Mouse (Mus musculus) midbrain, embryonic 14.5 days (tissue): ENCODE measurements around the gene B4gat1. TPM values are rescaled to one million over a fixed set of nuclear protein-coding genes. Genes with fewer than 3 reads are reported as not detected.

Experiments
- ATAC-seq: fragments of 200-750 bp; cut with Nextera tagmentation; 2 replicates; pipeline ENCODE4 v1.8.0; 2017; ENCODE audit warnings: moderate number of reproducible peaks, moderate library complexity; ENCODE audit not compliant: low FRiP score, low TSS enrichment
- DNase-seq: peaks from one replicate; pipeline ENCODE4 v3.0.0-alpha.2; 2015
- H3K27ac ChIP-seq: fragments of 300-500 bp; sonication (generic); replicated peaks from 2 replicates; pipeline ENCODE4 v1.5.1; 2014; ENCODE audit warnings: mild to moderate bottlenecking, low read depth, low read length, moderate library complexity
- H3K27me3 ChIP-seq: fragments of 300-500 bp; sonication (generic); 2 replicates; pipeline ENCODE4 v1.6.1; 2014; ENCODE audit warnings: low read length, control low read depth, mixed read lengths; ENCODE audit not compliant: control insufficient read depth, insufficient read depth
- H3K36me3 ChIP-seq: fragments of 300-500 bp; sonication (generic); 2 replicates; pipeline ENCODE4 v1.6.1; 2014; ENCODE audit warnings: low read length, control low read depth; ENCODE audit not compliant: control insufficient read depth, insufficient read depth
- H3K4me1 ChIP-seq: fragments of 300-500 bp; sonication (generic); 2 replicates; pipeline ENCODE4 v1.6.1; 2014; ENCODE audit warnings: mild to moderate bottlenecking, antibody characterized with exemption, low read length, control low read depth; ENCODE audit not compliant: control insufficient read depth, insufficient read depth
- H3K4me2 ChIP-seq: fragments of 300-500 bp; sonication (generic); 2 replicates; pipeline ENCODE4 v1.6.1; 2014; ENCODE audit warnings: mild to moderate bottlenecking, low read length, moderate library complexity
- H3K4me3 ChIP-seq: fragments of 300-500 bp; sonication (generic); replicated peaks from 2 replicates; pipeline ENCODE4 v1.5.1; 2014; ENCODE audit warnings: low read depth, low read length
- H3K9ac ChIP-seq: fragments of 300-500 bp; sonication (generic); replicated peaks from 2 replicates; pipeline ENCODE4 v1.6.1; 2014; ENCODE audit warnings: mild to moderate bottlenecking, low read length, moderate library complexity
- H3K9me3 ChIP-seq: fragments of 300-500 bp; sonication (generic); 2 replicates; pipeline ENCODE4 v1.6.1; 2016; ENCODE audit warnings: low read length, control low read depth, mixed read lengths; ENCODE audit not compliant: control insufficient read depth
- WGBS: fragments of 180-500 bp; shearing (Covaris S2); extraction: QIAGEN DNeasy Blood & Tissue Kit; methylation state at CpG from one replicate; pipeline ENCODE4 v1.1.7; 2014; 5-methylcytosine and 5-hydroxymethylcytosine counted together
- polyA plus RNA-seq: library from polyadenylated mRNA; unstranded; fragments of >200 nt; fragmentation: Nextera tagmentation; extraction: Ambion mirVana; gene quantifications from 2 replicates; pipeline ENCODE4 v1.2.1, GENCODE M21; 2014

Gene B4gat1
- polyA plus RNA-seq, 1 experiment from 2014 or later = 69.7 TPM

DNA sequence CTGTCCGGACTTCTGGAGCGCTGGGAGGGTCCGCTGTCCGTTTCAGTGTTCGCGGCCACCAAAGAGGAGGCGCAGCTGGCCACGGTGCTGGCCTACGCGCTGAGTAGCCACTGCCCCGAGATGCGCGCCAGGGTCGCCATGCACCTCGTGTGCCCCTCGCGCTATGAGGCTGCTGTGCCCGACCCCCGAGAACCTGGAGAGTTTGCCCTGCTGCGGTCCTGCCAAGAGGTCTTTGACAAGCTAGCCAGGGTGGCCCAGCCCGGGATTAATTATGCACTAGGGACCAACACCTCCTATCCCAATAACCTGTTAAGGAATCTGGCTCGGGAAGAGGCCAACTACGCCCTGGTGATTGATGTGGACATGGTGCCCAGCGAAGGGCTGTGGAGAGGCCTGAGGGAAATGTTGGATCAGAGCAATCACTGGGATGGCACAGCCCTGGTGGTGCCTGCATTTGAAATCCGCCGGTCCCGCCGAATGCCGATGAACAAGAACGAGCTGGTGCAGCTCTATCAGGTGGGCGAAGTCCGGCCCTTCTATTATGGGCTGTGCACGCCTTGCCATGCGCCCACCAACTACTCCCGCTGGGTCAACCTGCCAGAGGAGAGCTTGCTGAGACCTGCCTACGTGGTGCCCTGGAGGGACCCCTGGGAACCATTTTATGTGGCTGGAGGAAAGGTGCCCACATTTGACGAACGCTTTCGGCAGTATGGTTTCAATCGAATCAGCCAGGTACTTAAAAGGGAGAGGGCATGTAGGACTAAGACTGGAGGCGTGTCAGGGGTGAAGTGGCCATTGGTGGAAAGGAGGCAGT, 882 bp downstream of the B4gat1 start:
- H3K9ac ChIP-seq = peak overlapping the region; percentile 94
- peak overlapping the region; percentile 86 for H3K27ac ChIP-seq
- H3K4me1 ChIP-seq = peaks cover 25% of the 10 kb centered on the region
- peak overlapping the region; percentile 89 for H3K4me3 ChIP-seq
- DNase-seq (peak; percentile 28), ATAC-seq (no peak; the same call in 1 of the 2 replicates)
- 0 out of 2 replicates have a peak, but pooled peaks cover 4% of the 10 kb centered on the region for H3K36me3 ChIP-seq
- 11% methylated on average over 41 of the region's 41 CpGs for WGBS
- H3K4me2 ChIP-seq = peak overlapping the region; percentile 86
- no peaks in the 10 kb centered on the region for H3K27me3 ChIP-seq
- no peaks in the 10 kb centered on the region for H3K9me3 ChIP-seq

GRCm38 (mm10) chr19:5040862-5041523, 2.4 kb downstream of the B4gat1 start, which contains the start of gene Brms1:
Brms1 (plus strand) TSS chr19:5041354.
- H3K27ac ChIP-seq = peak within 1 kb of the TSS; percentile 70
- 7% methylated on average over 40 of the region's 40 CpGs for WGBS
- H3K9ac ChIP-seq = peak within 1 kb of the TSS; percentile 94
- ATAC-seq = peak; percentile 76
- H3K9me3 ChIP-seq = no peaks in the 10 kb centered on the region
- DNase-seq = peak; percentile 99
- peak within 1 kb of the TSS; percentile 89 for H3K4me3 ChIP-seq
- peak within 1 kb of the TSS; percentile 86 for H3K4me2 ChIP-seq
- H3K27me3 ChIP-seq = no peaks in the 10 kb centered on the region
- peaks cover 13% of the 10 kb centered on the region for H3K36me3 ChIP-seq
- peaks cover 25% of the 10 kb centered on the region for H3K4me1 ChIP-seq

DNA sequence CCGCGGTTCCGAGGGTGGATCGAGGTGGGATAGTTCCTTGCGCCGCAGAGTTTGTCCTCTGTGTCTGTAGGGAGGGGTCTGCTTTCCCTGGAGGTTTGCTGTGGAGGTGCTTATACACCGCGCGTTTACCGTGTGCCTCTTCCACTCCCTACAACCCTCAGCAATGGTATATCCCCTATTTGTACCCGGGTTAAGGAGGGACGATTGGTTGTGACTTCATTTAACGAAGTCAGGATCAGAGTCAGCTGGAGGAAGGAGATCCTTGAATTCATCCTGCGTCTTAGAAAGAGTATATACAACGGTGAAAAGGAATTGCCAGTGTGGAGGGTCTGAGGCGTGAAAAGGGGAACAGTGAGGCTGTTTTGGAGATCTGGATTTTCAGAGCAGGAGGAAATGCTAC, 3.0 kb downstream of the B4gat1 start:
- 2% methylated on average over 16 of the region's 16 CpGs for WGBS
- Histone ChIP-seq H3K27me3 (no peaks in the 10 kb centered on the region), H3K27ac (peak overlapping the region; percentile 70), H3K36me3 (peaks cover 19% of the 10 kb centered on the region), H3K4me3 (peak overlapping the region; percentile 89), H3K4me2 (peak overlapping the region; percentile 86), H3K9ac (peak overlapping the region; percentile 79), H3K9me3 (no peaks in the 10 kb centered on the region), H3K4me1 (peaks cover 25% of the 10 kb centered on the region)
- no peak for DNase-seq
- ATAC-seq = no peak

DNA sequence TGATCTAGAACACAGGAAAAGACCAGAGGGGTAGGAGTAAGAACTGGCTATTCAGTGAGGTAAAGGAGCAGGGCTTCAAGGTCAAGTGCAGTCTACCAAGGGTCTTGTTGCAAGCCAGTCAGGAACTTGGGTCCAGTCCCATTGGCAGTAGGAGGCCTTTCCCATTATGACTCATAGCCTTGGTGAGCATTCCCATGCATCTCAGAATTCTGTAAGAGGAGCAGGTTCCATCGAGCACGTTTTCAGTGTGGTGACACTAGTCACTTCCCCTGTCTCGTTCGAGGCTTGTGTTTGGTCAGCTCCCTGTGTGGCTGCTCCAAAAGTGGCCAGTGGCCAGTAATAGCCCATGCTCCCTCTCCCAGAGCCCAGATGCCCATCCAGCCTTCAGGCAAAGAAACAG, 6.9 kb downstream of the B4gat1 start:
- no peak overlapping the region for H3K4me2 ChIP-seq
- no peak overlapping the region for H3K9ac ChIP-seq
- no peak overlapping the region for H3K4me3 ChIP-seq
- WGBS = 85% methylated on average over 4 of the region's 4 CpGs
- peaks cover 48% of the 10 kb centered on the region for H3K36me3 ChIP-seq
- no peak for DNase-seq
- no peak for ATAC-seq
- peaks cover 9% of the 10 kb centered on the region; the same call in 1 of the 2 replicates for H3K27me3 ChIP-seq
- H3K9me3 ChIP-seq = no peaks in the 10 kb centered on the region
- H3K4me1 ChIP-seq = peaks cover 14% of the 10 kb centered on the region
- H3K27ac ChIP-seq = no peak overlapping the region

- WGBS = 82% methylated on average over 14 of the region's 14 CpGs
- Histone ChIP-seq H3K27ac (no peak overlapping the region), H3K4me3 (no peak overlapping the region), H3K4me1 (0 out of 2 replicates have a peak, but pooled peaks cover 4% of the 10 kb centered on the region), H3K4me2 (no peak overlapping the region), H3K36me3 (peaks cover 48% of the 10 kb centered on the region), H3K9me3 (no peaks in the 10 kb centered on the region), H3K27me3 (peaks cover 37% of the 10 kb centered on the region), H3K9ac (no peak overlapping the region)
- DNase-seq (no peak), ATAC-seq (no peak)
These were observed 9.8 kb downstream of the B4gat1 start for GRCm38 (mm10) chr19:5048138-5049056.

- Histone ChIP-seq H3K36me3 (peaks cover 44% of the 10 kb centered on the region), H3K9ac (no peak overlapping the region), H3K27me3 (peaks cover 37% of the 10 kb centered on the region), H3K4me3 (no peak overlapping the region), H3K4me1 (0 out of 2 replicates have a peak, but pooled peaks cover 4% of the 10 kb centered on the region), H3K4me2 (no peak overlapping the region), H3K9me3 (no peaks in the 10 kb centered on the region), H3K27ac (no peak overlapping the region)
- ATAC-seq (no peak), DNase-seq (no peak)
- WGBS = 40% methylated on average over 6 of the region's 6 CpGs
These were observed 10.7 kb downstream of the B4gat1 start for GRCm38 (mm10) chr19:5049325-5049724.

GRCm38 (mm10) chr19:5050047-5050905, 11.7 kb downstream of the B4gat1 start, which contains the start of gene Rin1:
Rin1 (plus strand) TSS chr19:5050481.
- peaks cover 37% of the 10 kb centered on the region for H3K27me3 ChIP-seq
- DNase-seq = peak; percentile 76
- WGBS = 12% methylated on average over 14 of the region's 14 CpGs

More at GRCm38 (mm10) chr19:5050047-5050905, 11.7 kb downstream of the B4gat1 start, which contains the start of gene Rin1:
- no peak for ATAC-seq
- Histone ChIP-seq H3K4me1 (0 out of 2 replicates have a peak, but pooled peaks cover 4% of the 10 kb centered on the region), H3K9ac (0 out of 2 replicates have a peak within 1 kb of the TSS, but pooled peaks have one; percentile 9), H3K36me3 (peaks cover 42% of the 10 kb centered on the region), H3K4me3 (no peak within 1 kb of the TSS), H3K27ac (no peak within 1 kb of the TSS), H3K4me2 (no peak within 1 kb of the TSS), H3K9me3 (no peaks in the 10 kb centered on the region)
